Mouse (Mus musculus) Muller cell, postnatal 12 days (primary cell): ENCODE data around the gene Ubxn7.

Experiments used
- DNase-seq: peaks from one replicate; pipeline ENCODE4 v3.0.0-alpha.2; 2015; ENCODE audit errors: inconsistent ontology term

Gene Ubxn7

GRCm38 (mm10) chr16:32382901-32383300, 50.8 kb downstream of the Ubxn7 start:
- no peak for DNase-seq

- no peak for DNase-seq
Measured at GRCm38 (mm10) chr16:32384885-32385284, 52.8 kb downstream of the Ubxn7 start.

DNA sequence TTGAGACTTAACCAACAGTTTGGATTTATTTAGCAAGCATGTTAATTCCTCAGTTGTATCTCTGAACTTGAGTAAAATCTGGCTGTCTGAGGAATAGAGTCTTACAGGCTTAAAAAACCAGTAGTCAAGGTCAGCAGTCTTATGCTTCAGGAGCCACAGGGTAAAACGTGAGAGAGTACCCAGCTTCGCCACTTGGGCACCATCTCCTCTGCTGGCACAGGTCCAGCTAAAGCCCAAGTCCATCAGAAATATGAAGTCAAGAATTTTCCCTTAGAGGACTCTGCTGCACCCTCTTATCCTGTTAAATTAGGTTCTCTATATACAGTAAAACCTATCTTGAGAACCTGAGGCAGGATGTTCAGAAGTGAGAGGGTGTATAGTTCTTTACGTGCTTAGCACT, 54.8 kb downstream of the Ubxn7 start:
- DNase-seq, result no peak

GRCm38 (mm10) chr16:32389049-32389448, 57.0 kb downstream of the Ubxn7 start:
- no peak for DNase-seq

GRCm38 (mm10) chr16:32389841-32390240, 57.8 kb downstream of the Ubxn7 start:
- no peak for DNase-seq

DNA sequence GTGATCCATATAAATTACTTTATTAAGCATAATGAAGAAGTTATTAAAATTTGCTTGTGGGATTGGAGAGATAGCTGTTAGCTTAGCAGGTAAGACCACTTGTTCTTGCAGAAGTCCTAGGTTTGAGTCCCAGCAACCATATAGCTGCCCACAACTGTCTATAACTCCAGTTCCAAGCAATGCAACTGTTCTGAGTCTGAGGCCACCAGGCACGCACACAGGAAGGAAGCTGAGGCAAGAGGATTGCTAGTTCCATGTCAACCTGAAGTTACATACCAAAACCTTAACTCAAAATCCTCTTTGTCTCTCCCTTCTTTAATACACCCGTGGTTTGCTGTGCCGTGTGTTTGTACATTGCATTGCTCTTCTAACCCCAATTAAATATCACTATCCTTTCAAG, 58.8 kb downstream of the Ubxn7 start:
- DNase-seq, result no peak

- DNase-seq, result no peak
Measured at GRCm38 (mm10) chr16:32395679-32396540, 63.9 kb downstream of the Ubxn7 start.

DNA sequence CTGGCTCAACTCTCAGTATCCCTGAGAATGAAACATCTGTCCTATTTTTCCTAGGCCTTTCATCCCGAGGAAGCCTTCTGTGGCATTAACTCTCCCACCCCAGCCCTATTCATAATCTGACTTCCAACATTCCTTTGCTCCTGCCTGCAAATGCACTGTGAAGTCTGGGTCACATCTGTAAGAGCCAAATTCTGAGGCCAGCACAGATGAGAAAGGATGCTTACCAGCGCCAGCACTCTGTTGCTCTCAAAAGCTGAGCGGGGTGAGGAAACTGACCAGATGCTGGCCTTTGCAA, 64.4 kb downstream of the Ubxn7 start:
- DNase-seq, result no peak

DNA sequence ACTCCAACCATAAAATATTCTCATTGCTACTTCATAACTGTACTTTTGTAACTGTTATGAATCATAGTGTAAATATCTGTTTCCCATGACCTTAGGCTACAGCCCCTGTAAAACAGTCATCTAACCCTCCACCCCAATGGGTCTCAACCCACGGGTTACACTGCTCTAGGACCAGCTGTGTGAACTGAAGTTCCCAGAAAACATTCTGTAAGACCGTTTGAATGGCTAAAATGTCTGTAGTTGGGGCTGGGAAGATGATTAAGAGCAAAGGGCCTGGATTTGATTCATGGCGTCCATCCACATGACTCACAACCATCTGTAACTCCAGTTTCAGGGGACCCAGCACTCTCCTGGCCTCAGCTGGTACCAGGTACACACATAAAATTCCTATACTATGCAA, 66.1 kb downstream of the Ubxn7 start:
- peak; percentile 16 for DNase-seq

DNA sequence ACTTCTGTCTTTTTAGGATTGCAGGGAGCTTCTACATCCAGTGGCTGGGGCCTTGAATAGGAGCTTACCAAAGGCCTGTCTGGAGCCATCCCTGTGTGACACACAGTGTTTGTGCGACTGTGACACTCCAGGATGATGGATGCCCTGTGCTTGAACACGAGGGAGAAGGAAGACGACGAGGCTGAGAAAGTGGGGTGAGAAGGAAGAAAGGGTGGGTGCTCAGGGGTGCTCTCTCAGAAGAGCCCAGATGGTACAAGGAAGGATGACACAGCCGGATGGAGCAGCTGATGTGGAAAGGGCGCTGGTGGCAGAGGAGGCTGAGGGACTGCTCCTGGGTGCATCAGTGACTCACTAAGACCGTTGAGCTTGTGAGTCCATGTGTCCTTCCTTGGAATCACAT, 68.2 kb downstream of the Ubxn7 start, which contains the start of gene Tm4sf19:
TSS of gene Tm4sf19 (plus strand) at position 240 of the 400 bp plus-strand sequence.
- no peak for DNase-seq

DNA sequence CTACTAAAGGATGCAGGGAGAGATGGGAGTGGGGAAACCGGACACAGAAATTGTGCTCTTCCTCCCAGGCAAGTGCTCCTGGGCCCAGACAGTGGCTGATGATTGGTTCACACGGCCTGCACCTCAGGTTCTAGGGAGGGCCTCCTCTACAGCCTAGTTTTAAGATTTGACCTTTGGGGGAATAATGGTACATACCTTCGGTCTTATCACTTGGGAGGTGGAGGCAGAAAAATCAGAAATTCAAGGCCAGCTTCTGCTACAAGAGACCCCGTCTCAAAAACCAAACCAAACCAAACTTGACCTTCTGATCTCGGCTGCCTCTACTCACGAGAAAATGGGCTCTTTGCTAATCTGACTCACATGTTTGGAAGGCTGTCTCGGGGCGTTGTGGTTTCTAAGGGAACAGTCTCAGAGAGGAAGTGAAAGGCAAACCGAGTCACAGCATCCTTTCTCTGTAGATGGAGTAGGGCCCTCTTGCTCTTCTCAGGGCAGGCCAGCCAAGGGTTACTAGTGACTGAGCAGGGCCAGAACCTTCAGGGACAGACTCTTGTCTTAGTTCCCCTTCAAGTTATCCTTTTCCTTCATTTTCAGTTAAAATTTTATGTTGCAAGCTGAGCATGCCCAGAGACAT, 69.4 kb downstream of the Ubxn7 start:
- no peak for DNase-seq

DNA sequence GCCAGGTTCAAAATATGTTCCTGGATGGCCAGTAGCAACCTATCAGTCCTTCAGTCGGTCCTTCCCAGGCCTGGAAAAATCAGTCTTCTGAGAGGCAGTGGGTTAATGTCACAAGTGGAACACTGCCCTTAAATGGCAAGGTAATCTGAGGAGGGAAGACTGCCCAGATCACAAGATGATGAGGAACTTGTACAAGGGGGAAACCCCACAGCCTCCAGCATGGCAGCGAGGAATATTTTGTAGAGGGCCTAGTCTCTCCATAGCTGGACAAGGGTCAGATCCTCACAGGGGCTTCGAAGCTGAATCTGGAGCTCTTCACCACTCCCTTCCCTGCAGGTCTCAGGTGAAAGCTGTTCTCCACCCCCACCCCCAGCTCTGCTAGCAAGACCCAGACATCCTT, 70.8 kb downstream of the Ubxn7 start:
- no peak for DNase-seq

DNA sequence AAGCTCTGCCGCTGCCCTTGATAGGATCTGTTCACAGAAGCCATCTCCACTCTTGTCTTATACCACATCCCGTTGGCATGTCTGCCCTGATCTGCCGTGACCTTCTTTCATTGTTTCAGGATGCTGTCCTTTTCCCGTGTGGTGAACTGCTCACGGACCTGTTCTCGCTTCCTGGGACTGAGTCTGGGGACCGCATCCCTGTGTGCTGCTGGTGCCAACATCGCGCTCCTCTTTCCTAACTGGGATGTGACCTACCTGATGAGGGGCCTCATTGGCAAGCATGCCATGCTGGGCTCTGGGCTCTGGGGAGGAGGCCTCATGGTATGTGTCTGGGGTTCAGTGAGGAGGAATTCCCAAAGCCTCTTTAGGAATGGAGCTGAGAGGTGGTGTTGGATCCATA, 73.7 kb downstream of the Ubxn7 start:
- DNase-seq, result no peak

DNA sequence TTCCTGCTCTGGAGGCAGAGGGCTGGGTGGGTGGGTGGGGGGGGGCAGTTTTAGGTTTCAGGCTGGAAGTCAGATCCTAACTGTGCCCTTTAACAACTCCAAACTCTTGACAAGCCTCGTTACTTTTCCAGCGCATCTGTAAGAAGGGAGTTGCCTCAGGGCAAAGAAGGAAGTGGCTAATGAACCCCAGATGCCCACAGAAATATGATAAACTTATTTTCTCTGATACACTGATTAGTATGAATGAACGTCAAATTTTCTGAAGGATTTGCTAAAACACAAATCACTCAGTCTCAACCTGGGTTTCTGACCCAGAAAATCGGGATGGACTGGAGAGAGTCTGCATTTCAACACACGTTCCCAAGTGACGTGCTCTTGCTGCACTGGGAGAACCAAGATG, 74.6 kb downstream of the Ubxn7 start:
- no peak for DNase-seq

DNA sequence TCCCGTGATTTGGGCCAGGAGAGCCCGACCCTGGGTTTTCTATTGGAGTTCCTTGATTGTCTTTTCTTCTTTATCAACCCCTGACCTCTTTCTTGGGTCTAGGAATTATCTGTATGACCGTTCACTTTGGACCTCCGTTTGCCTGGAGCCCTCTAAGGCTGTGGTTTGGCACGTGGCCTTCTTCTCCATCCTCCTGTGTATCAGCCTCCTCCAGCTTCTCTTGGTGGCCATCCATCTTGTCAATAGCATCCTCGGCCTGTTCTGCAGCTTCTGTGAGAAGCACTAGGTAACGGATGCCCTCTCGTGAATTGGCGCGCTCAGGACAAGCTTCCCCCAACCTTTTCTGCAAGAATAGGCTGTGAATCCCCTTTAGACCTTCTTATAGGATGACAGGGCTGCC, 75.7 kb downstream of the Ubxn7 start:
- DNase-seq, result no peak

DNA sequence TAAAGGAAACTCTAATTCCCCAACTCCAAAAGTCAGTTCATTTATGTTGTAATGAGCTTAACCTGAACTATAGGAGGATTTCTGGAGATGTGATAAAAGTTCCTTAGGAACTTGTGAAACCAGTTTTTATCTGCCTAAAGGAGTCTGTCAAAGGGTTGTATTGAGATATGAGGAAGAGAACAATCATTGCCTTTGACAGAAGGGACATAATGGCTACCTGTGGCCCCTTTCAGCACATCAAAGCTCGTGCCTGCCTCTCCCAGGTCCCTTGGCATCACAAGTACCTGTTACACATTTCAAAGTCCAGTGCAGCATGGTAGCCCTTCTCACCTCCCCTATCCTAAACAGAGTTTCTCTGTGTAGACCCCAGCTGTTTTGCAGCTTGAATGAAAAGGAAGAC, 85.4 kb downstream of the Ubxn7 start:
- DNase-seq, result no peak

DNA sequence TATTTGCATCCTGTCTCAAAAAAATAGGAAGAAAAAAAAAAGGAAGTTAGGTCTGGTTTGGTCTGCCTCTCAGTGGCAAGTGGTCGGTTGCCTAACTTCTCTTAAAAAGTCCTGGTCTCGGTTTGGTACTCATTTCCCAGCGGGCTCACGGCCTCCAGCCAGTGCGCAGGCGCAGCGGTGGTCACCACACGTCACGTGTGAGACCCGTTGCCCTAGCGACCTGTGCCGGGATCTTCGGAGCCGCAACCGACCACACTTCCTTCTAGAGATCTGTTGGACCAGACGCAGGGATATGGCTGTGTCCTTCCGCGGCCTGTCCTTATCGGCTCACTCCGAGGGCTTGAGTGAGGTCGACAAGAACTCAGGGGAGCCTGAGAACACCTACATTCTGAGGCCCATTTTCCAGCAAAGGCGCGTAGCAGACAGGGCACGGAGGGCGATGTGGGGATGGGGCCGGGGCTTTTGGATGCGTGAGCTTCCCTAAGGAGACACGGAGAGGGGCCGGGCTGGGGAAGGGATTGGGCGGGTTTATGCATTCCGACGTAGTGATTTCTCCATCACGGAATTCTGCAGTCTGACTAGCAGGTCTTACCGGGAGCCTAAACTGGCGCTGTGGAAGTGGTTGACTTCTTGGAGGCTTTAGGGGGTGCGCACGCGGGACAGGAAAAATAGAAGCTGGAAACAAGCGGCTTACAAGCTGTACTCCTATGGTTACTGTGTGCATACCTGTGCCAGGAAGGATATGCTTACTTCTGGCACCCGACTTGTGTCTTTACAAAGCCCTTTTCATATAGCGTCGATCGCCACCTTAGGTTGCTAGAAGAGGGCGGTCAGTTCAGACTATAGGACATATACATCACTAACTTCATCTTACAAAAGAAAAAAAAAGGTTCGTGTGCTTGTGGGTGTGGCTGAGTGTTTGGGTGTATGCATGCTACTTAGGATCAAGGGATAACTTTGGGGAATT, 87.7 kb downstream of the Ubxn7 start, which contains the start of gene Tctex1d2:
TSS of gene Tctex1d2 (plus strand) at position 186 of the 967 bp plus-strand sequence.
- DNase-seq, result peak; percentile 97

DNA sequence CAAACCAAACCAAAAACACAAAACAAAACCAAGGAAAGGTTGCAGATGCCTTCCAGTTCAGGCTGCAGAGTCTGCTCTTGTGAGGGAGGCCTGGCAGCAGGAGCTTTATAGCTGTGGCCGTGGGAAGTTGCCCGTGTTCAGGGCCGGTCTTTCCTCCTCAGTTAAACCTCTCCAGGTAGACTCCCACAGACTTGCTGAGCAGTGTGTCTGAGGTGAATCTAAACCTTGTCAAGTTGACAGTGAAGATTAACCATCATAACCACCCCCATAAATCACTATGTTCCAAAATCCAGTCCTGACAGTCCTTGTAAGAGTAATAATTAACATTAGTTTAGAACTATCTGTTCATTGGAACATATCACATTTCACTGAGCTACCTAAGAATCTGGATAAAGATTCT, 95.4 kb downstream of the Ubxn7 start:
- no peak for DNase-seq

DNA sequence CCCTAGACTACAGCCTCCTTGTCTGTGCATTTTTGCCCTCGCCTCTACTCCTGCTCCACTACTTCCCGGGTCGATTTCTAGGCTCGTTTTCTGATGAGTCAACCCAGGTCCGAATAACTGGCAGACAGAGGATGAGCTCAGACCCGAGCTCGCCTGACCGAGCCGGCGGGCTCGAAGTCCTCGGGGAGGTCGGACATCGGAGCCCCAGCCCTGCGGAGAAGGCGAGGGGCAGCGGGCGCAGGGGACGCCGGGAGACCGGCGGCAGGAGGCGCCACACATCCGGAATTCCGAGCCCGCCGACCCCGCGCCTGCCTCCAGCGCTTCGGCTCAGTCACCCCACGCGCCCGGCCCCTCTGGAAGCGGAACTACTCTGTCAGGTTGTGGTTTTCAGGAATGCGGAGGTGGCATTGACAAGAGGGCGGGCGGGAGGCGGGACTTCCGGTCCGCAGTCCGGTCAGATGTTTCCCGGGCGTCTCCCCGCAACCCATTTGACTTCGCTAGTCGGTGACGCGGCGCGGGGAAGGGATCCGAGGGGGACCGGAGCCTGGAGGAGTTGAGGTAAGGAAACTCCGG, 98.5 kb downstream of the Ubxn7 start, which contains the start of gene Pcyt1a:
TSS of gene Pcyt1a (plus strand) at position 448 of the 573 bp plus-strand sequence.
- peak; percentile 99 for DNase-seq

DNA sequence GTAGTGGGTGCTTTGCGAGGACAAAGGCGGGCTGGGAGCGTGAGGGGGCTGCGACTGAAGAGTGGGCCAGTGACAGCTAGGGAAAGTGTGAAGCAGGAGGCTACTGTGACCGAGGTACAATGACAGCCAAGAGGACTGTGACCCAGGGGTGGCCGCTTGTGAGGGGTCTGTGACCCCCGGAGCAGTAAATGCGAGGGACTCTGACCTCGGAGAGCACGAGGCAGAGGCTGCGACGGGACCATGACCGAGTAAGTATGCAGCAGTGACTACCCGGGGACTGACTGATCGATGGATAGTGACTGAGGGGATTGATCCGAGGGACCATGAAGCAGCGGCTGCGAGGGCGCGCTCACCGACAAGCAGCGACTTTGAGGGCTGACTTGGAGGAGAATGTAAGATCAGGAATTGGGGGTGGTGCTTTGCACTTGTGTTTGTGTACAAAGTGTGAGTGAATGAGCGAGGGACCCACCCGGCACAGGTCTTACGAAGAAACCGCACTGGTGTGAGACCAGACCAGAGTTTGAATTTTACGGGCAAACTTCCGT, 99.1 kb downstream of the Ubxn7 start:
- no peak for DNase-seq

GRCm38 (mm10) chr16:32431926-32432325, 99.9 kb downstream of the Ubxn7 start:
- no peak for DNase-seq
